Mouse (Mus musculus) heart, embryonic 15.5 days (tissue): ENCODE data around the gene Selp. TPM values are rescaled to one million over a fixed set of nuclear protein-coding genes. Genes with fewer than 3 reads are reported as not detected.

Source experiments
- ATAC-seq: fragments of 200-750 bp; cut with Nextera tagmentation; replicated peaks from 2 replicates; pipeline ENCODE4 v1.8.0; 2017; ENCODE audit warnings: low read depth, moderate TSS enrichment; ENCODE audit not compliant: insufficient number of reproducible peaks, insufficient read depth, low FRiP score
- H3K27ac ChIP-seq: fragments of 300-500 bp; sonication (generic); 2 replicates; pipeline ENCODE4 v1.5.1; 2015; ENCODE audit warnings: mild to moderate bottlenecking, inconsistent platforms
- H3K27me3 ChIP-seq: fragments of 300-500 bp; sonication (generic); 2 replicates; pipeline ENCODE4 v1.6.1; 2015; ENCODE audit warnings: inconsistent platforms
- H3K36me3 ChIP-seq: fragments of 300-500 bp; sonication (generic); 2 replicates; pipeline ENCODE4 v1.6.1; 2015; ENCODE audit warnings: mild to moderate bottlenecking, inconsistent platforms
- H3K4me1 ChIP-seq: fragments of 300-500 bp; sonication (generic); replicated peaks from 2 replicates; pipeline ENCODE4 v1.6.1; 2015; ENCODE audit warnings: inconsistent platforms
- H3K4me2 ChIP-seq: fragments of 300-500 bp; sonication (generic); 2 replicates; pipeline ENCODE4 v1.6.1; 2015; ENCODE audit warnings: inconsistent platforms, mild to moderate bottlenecking, moderate library complexity
- H3K4me3 ChIP-seq: fragments of 300-500 bp; sonication (generic); 2 replicates; pipeline ENCODE4 v1.5.1; 2015; ENCODE audit warnings: mild to moderate bottlenecking, inconsistent platforms
- H3K9ac ChIP-seq: fragments of 300-500 bp; sonication (generic); 2 replicates; pipeline ENCODE4 v1.6.1; 2015; ENCODE audit warnings: mild to moderate bottlenecking, inconsistent platforms
- H3K9me3 ChIP-seq: fragments of 300-500 bp; sonication (generic); replicated peaks from 2 replicates; pipeline ENCODE4 v1.6.1; 2016; ENCODE audit warnings: inconsistent platforms
- WGBS: fragments of 180-500 bp; shearing (Covaris S2); methylation state at CpG from one replicate; pipeline ENCODE4 v1.1.7; 2015; ENCODE audit warnings: mixed read lengths; 5-methylcytosine and 5-hydroxymethylcytosine counted together
- polyA plus RNA-seq: library from polyadenylated mRNA; unstranded; fragments of >200 nt; fragmentation: Nextera tagmentation; extraction: Ambion mirVana; gene quantifications from 2 replicates; pipeline ENCODE4 v1.2.1, GENCODE M21; 2015

The Selp gene
- polyA plus RNA-seq, 1 experiment from 2014 or later, result 0.35 TPM

- H3K27ac ChIP-seq, result no peak overlapping the region
- H3K4me2 ChIP-seq, result no peak overlapping the region
- H3K9me3 ChIP-seq, result no peaks in the 10 kb centered on the region
- no peaks in the 10 kb centered on the region for H3K27me3 ChIP-seq
- H3K9ac ChIP-seq, result no peak overlapping the region
- no peak for ATAC-seq
- no peak overlapping the region for H3K4me3 ChIP-seq
- H3K36me3 ChIP-seq, result no peaks in the 10 kb centered on the region
- 44% methylated on average over 3 of the region's 3 CpGs for WGBS
- H3K4me1 ChIP-seq, result no peaks in the 10 kb centered on the region
Measured at GRCm38 (mm10) chr1:164119892-164120776, 5.1 kb downstream of the Selp start.

- Histone ChIP-seq H3K27me3 (no peaks in the 10 kb centered on the region), H3K36me3 (no peaks in the 10 kb centered on the region), H3K9ac (no peak overlapping the region), H3K4me1 (no peaks in the 10 kb centered on the region), H3K9me3 (no peaks in the 10 kb centered on the region), H3K27ac (no peak overlapping the region), H3K4me2 (no peak overlapping the region), H3K4me3 (no peak overlapping the region)
- ATAC-seq, result no peak
- 66% methylated on average over 3 of the region's 3 CpGs for WGBS
Measured at GRCm38 (mm10) chr1:164120777-164121158, 5.7 kb downstream of the Selp start.

- WGBS, result 49% methylated on average over 3 of the region's 3 CpGs
Measured at GRCm38 (mm10) chr1:164123836-164124235, 8.8 kb downstream of the Selp start.

GRCm38 (mm10) chr1:164130013-164130412, 14.9 kb downstream of the Selp start:
- Histone ChIP-seq H3K36me3 (no peaks in the 10 kb centered on the region), H3K9ac (no peak overlapping the region), H3K4me3 (no peak overlapping the region), H3K27ac (no peak overlapping the region), H3K4me1 (no peaks in the 10 kb centered on the region), H3K4me2 (no peak overlapping the region), H3K27me3 (no peaks in the 10 kb centered on the region), H3K9me3 (no peaks in the 10 kb centered on the region)
- no peak for ATAC-seq
- WGBS, result 68% methylated on average over 3 of the region's 3 CpGs

More at GRCm38 (mm10) chr1:164123836-164124235, 8.8 kb downstream of the Selp start:
- no peak for ATAC-seq
- no peak overlapping the region for H3K4me2 ChIP-seq
- no peak overlapping the region for H3K4me3 ChIP-seq
- no peak overlapping the region for H3K27ac ChIP-seq
- no peaks in the 10 kb centered on the region for H3K36me3 ChIP-seq
- no peaks in the 10 kb centered on the region for H3K4me1 ChIP-seq
- no peaks in the 10 kb centered on the region for H3K9me3 ChIP-seq
- no peaks in the 10 kb centered on the region for H3K27me3 ChIP-seq
- no peak overlapping the region for H3K9ac ChIP-seq

- no peak overlapping the region for H3K4me3 ChIP-seq
- no peak for ATAC-seq
- 65% methylated on average over 1 of the region's 1 CpGs for WGBS
Measured at GRCm38 (mm10) chr1:164132609-164133008, 17.5 kb downstream of the Selp start.

GRCm38 (mm10) chr1:164134101-164134500, 19.0 kb downstream of the Selp start:
- no peak overlapping the region for H3K27ac ChIP-seq
- WGBS, result 52% methylated on average over 6 of the region's 6 CpGs
- H3K9me3 ChIP-seq, result no peaks in the 10 kb centered on the region
- no peak for ATAC-seq
- no peak overlapping the region for H3K4me2 ChIP-seq
- H3K4me3 ChIP-seq, result no peak overlapping the region
- no peaks in the 10 kb centered on the region for H3K36me3 ChIP-seq
- no peaks in the 10 kb centered on the region for H3K27me3 ChIP-seq
- H3K9ac ChIP-seq, result no peak overlapping the region
- H3K4me1 ChIP-seq, result no peaks in the 10 kb centered on the region; the same call in 1 of the 2 replicates

More at GRCm38 (mm10) chr1:164132609-164133008, 17.5 kb downstream of the Selp start:
- no peak overlapping the region for H3K4me2 ChIP-seq
- H3K9ac ChIP-seq, result no peak overlapping the region
- H3K36me3 ChIP-seq, result no peaks in the 10 kb centered on the region
- no peak overlapping the region for H3K27ac ChIP-seq
- H3K27me3 ChIP-seq, result no peaks in the 10 kb centered on the region
- no peaks in the 10 kb centered on the region; the same call in 1 of the 2 replicates for H3K4me1 ChIP-seq
- no peaks in the 10 kb centered on the region for H3K9me3 ChIP-seq

GRCm38 (mm10) chr1:164135360-164135759, 20.3 kb downstream of the Selp start:
- H3K4me1 ChIP-seq, result no peaks in the 10 kb centered on the region; the same call in 1 of the 2 replicates
- H3K9me3 ChIP-seq, result no peaks in the 10 kb centered on the region
- H3K27ac ChIP-seq, result no peak overlapping the region
- no peak overlapping the region for H3K4me3 ChIP-seq
- H3K36me3 ChIP-seq, result no peaks in the 10 kb centered on the region
- H3K9ac ChIP-seq, result no peak overlapping the region
- no peaks in the 10 kb centered on the region for H3K27me3 ChIP-seq
- WGBS, result 26% methylated on average over 5 of the region's 5 CpGs
- ATAC-seq, result no peak
- H3K4me2 ChIP-seq, result no peak overlapping the region

GRCm38 (mm10) chr1:164135960-164136359, 20.9 kb downstream of the Selp start:
- ATAC-seq, result no peak
- Histone ChIP-seq H3K4me2 (no peak overlapping the region), H3K36me3 (no peaks in the 10 kb centered on the region), H3K27ac (no peak overlapping the region), H3K4me1 (no peaks in the 10 kb centered on the region; the same call in 1 of the 2 replicates), H3K9me3 (no peaks in the 10 kb centered on the region), H3K9ac (no peak overlapping the region), H3K27me3 (no peaks in the 10 kb centered on the region), H3K4me3 (no peak overlapping the region)
- WGBS, result 56% methylated on average over 11 of the region's 11 CpGs

- Histone ChIP-seq H3K4me2 (no peak overlapping the region), H3K9ac (no peak overlapping the region), H3K9me3 (no peaks in the 10 kb centered on the region), H3K36me3 (no peaks in the 10 kb centered on the region), H3K27ac (no peak overlapping the region), H3K4me3 (no peak overlapping the region), H3K4me1 (no peaks in the 10 kb centered on the region; the same call in 1 of the 2 replicates), H3K27me3 (no peaks in the 10 kb centered on the region)
- 60% methylated on average over 6 of the region's 6 CpGs for WGBS
- ATAC-seq, result no peak
Measured at GRCm38 (mm10) chr1:164136636-164137035, 21.6 kb downstream of the Selp start.

GRCm38 (mm10) chr1:164138365-164139130, 23.5 kb downstream of the Selp start:
- Histone ChIP-seq H3K4me2 (peak overlapping the region; percentile 17; the same call in 1 of the 2 replicates), H3K9me3 (no peaks in the 10 kb centered on the region), H3K4me1 (no peaks in the 10 kb centered on the region; the same call in 1 of the 2 replicates), H3K27ac (no peak overlapping the region), H3K27me3 (no peaks in the 10 kb centered on the region), H3K4me3 (no peak overlapping the region; the same call in 1 of the 2 replicates), H3K9ac (no peak overlapping the region), H3K36me3 (no peaks in the 10 kb centered on the region)
- 6% methylated on average over 5 of the region's 5 CpGs for WGBS
- ATAC-seq, result no peak

- WGBS, result 58% methylated on average over 4 of the region's 4 CpGs
- H3K27ac ChIP-seq, result no peak overlapping the region
- no peak overlapping the region for H3K4me3 ChIP-seq
- no peaks in the 10 kb centered on the region for H3K9me3 ChIP-seq
- H3K9ac ChIP-seq, result no peak overlapping the region
- ATAC-seq, result no peak
- H3K36me3 ChIP-seq, result no peaks in the 10 kb centered on the region
- H3K4me2 ChIP-seq, result no peak overlapping the region
- H3K27me3 ChIP-seq, result no peaks in the 10 kb centered on the region
- H3K4me1 ChIP-seq, result no peaks in the 10 kb centered on the region; the same call in 1 of the 2 replicates
Measured at GRCm38 (mm10) chr1:164139464-164139863, 24.4 kb downstream of the Selp start.
